Mouse (Mus musculus): ENCODE data around the gene Gm3147. TPM values are rescaled to one million over a fixed set of nuclear protein-coding genes. Genes with fewer than 3 reads are reported as not detected.
"Not testable (repeated sequence)": the region's sequence is repeated elsewhere in the genome, so short reads cannot be mapped to it uniquely, and the experiment has no call there.

The Gm3147 gene
- polyA plus RNA-seq (2012; ENCODE audit: insufficient read depth, low replicate concordance): not detected in 2 replicates

DNA sequence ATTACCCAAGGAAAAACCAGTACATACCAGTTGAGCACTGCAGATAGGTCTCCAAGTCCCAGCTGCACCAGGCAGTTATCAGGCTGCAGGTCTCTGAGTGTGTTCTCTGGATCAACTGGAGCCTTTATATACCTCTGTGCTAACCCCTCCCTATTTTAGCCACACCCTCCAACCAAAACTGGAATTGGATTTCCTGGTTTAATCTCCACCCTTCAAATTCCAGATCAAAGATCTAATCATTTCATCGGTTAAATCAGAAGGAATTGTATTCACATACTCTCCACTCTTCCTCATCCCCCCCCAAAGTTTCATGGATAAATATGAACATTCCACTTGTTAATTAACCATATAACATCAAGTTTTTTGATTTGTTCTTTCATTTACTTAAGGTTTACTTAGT is at the start of gene Gm3147:
Gene Gm3147 (minus strand): TSS at position 101 of the 400 bp plus-strand sequence.
- H3K36me3 ChIP-seq (replicated peaks; ENCODE audit: low read length); H3K27me3 ChIP-seq (replicated peaks); H3K4me3 ChIP-seq (replicated peaks); H3K4me1 ChIP-seq; H3K9me3 ChIP-seq: not testable (repeated sequence)

DNA sequence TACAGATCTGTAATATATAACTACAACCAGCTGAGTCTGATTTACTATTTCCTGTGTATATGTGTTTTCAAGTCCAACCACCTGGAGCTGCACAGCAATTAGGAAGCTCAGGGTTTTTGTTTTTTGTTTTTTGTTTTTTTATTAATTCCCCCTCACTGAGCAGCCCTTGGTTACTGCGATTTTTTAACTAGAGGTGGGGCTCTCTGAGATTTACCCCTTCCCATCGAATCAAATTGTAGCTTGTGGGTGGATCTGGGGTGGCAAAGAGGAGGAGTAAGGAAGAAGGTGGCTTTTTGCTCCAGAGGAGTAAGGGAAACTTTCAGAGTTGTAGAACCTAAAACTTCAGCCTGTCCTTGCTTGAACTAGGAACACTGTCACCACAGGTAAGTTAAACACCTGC is 31.9 kb upstream of the Gm3147 start, which contains the start of gene Gm6205:
Gene Gm6205 (plus strand): TSS at position 301 of the 400 bp plus-strand sequence.
- not testable (repeated sequence) for H3K36me3 ChIP-seq (replicated peaks; ENCODE audit: low read length); H3K4me1 ChIP-seq; H3K27me3 ChIP-seq (replicated peaks); H3K4me3 ChIP-seq (replicated peaks); H3K9me3 ChIP-seq

DNA sequence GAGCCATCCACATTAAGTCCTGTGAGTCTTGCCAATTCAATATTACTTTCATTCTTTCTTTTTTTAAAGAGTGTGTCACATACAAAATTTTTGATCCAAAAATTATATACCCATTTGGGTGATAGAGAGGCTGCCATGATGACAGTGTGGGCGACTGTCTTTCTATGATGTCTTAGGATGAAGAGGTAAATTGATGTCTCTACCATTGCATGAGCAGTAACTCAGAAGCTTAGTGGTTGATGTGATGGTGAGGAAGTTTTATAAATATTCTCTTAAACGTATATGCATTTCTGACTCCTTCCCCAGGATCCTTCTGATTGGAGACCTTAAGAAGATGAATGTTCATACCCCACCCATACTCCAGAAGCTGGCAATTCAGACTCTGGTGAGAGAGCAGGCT is 7.5 kb upstream of the Gm3147 start, which contains the start of gene Gm6509:
Gene Gm6509 (plus strand): TSS at position 301 of the 400 bp plus-strand sequence.
- H3K4me1 ChIP-seq; H3K4me3 ChIP-seq (replicated peaks); H3K27me3 ChIP-seq (replicated peaks); H3K9me3 ChIP-seq; H3K36me3 ChIP-seq (replicated peaks; ENCODE audit: low read length): not testable (repeated sequence)

Other genes starting within 250 kb of the Gm3147 start
- gene Gm7682, start 170.6 kb downstream of the Gm3147 start, polyA plus RNA-seq (2012; ENCODE audit: insufficient read depth, low replicate concordance): not detected in 2 replicates
- not detected in 2 replicates for gene Gm3139, start 90.1 kb downstream of the Gm3147 start, polyA plus RNA-seq (2012; ENCODE audit: insufficient read depth, low replicate concordance)
- not detected in 2 replicates for gene Gm6509, start 7.6 kb upstream of the Gm3147 start, polyA plus RNA-seq (2012; ENCODE audit: insufficient read depth, low replicate concordance)
- gene Gm6205, start 32.0 kb upstream of the Gm3147 start, polyA plus RNA-seq (2012; ENCODE audit: insufficient read depth, low replicate concordance): not detected in 2 replicates
- gene Gm3183, start 249.1 kb upstream of the Gm3147 start, polyA plus RNA-seq (2012; ENCODE audit: insufficient read depth, low replicate concordance): not detected in 2 replicates